Mouse (Mus musculus): Measurements from ENCODE around the gene Srprb.

Srprb gene

DNA sequence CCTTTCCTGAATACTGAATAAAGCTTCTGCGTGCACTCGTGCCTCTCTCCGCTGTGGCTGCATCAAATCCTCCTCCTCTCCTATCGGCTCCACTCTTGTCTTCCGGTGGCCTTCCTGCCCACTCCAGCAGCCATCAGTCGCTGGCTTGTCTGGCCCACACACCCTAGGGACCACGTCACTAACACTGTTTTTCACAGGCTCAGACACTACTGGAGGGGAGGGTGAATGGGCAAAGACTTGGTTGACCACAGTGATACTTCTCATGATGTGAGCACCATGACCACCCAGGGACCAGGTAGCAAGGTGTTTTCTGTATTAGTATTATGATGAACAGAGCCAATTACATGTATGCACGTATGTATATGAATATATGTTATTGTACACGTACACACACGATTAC, 55.7 kb downstream of the Srprb start:
- no peak for DNase-seq (ENCODE audit: low read depth)

DNA sequence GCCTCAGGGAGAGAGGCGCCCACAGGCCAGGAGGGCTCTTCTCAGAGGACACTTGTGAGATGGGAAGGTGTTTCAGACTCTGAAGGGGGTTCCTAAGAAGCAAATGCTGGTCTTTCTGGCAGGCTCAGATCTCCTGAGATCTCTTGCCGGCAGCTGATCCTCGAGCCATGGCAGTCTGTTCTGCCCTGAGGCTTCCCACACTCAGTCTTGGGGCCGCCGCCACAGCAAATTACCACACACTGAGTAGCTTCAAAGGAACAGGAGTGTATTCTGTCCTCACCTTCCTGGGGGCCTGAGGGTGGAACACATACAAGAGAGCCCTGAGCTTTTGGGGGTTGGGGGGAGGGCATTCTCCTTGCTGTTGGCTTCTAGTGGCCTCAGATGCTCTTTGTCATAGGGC, 56.6 kb downstream of the Srprb start:
- DNase-seq (ENCODE audit: low read depth) = no peak

- DNase-seq (ENCODE audit: low read depth) = no peak
These were observed 58.1 kb downstream of the Srprb start for GRCm38 (mm10) chr9:103143881-103144280.

GRCm38 (mm10) chr9:103141266-103141665, 60.7 kb downstream of the Srprb start:
- DNase-seq (ENCODE audit: low read depth) = no peak

DNA sequence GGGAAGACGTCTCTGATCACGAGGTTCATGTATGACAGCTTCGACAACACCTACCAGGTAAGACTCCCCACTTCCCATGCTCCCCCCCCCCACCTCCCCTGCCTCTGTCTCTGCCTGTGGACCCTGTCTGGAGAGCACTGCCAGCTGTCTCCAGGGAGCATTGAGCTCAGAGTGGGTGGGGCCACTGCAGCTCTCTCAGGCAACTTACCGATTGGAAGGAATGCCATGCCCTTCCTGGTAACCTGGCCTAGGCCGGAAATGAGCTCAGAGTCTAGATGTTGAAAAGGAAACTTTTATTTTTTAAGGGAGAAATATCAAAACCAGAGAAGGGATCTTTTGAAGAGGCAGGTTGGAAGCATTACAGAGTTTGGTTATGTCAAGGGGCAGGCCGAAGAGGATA, 61.6 kb downstream of the Srprb start:
- no peak for DNase-seq (ENCODE audit: low read depth)

- DNase-seq (ENCODE audit: low read depth) = no peak
These were observed 62.5 kb downstream of the Srprb start for GRCm38 (mm10) chr9:103139481-103139880.

Measured in naive thymus-derived CD4-positive, alpha-beta T cell, adult 2 months (primary cell).